7 mouse cellular contexts compared by ENCODE assay signal in genomic region chr19:4755565-4756192, GRCm38 (mm10). TPM values are rescaled to one million over a fixed set of nuclear protein-coding genes. Genes with fewer than 3 reads are reported as not detected.
DNase-seq lines count a peak whose midpoint lies in the region; ATAC-seq lines count a peak whose summit lies in the region.

No protein-coding gene starts in this region.

- under 1% methylated on average over 10 of the region's 10 CpGs for WGBS in intestine, embryonic 16.5 days
- under 1% methylated on average over 10 of the region's 10 CpGs for WGBS in midbrain, embryonic 11.5 days

- H3K9ac ChIP-seq in intestine, embryonic 16.5 days (ENCODE audit: low read depth, low read length): peak overlapping the region; percentile 70
- H3K9ac ChIP-seq in midbrain, embryonic 11.5 days (ENCODE audit: low read length): peak overlapping the region; percentile 91

- no peaks in the 10 kb centered on the region for H3K9me3 ChIP-seq in intestine, embryonic 16.5 days (ENCODE audit: control insufficient read depth, low read length)
- no peaks in the 10 kb centered on the region for H3K9me3 ChIP-seq in midbrain, embryonic 11.5 days (ENCODE audit: control insufficient read depth, low read length)

- no peaks in the 10 kb centered on the region for H3K36me3 ChIP-seq in intestine, embryonic 16.5 days (ENCODE audit: control insufficient read depth, insufficient read depth, low read length)
- peaks cover 2% of the 10 kb centered on the region for H3K36me3 ChIP-seq in midbrain, embryonic 11.5 days (ENCODE audit: control insufficient read depth, insufficient read depth, low read length)

- H3K4me1 ChIP-seq in intestine, embryonic 16.5 days (ENCODE audit: control insufficient read depth, insufficient read depth, low read length): peaks cover 9% of the 10 kb centered on the region
- peaks cover 16% of the 10 kb centered on the region for H3K4me1 ChIP-seq in midbrain, embryonic 11.5 days (ENCODE audit: control insufficient read depth, insufficient read depth, low read length)

- peak overlapping the region; percentile 63 for H3K4me3 ChIP-seq in intestine, embryonic 16.5 days (ENCODE audit: low read length)
- H3K4me3 ChIP-seq in midbrain, embryonic 11.5 days (ENCODE audit: low read depth, low read length): peak overlapping the region; percentile 61

- H3K4me2 ChIP-seq in intestine, embryonic 16.5 days (ENCODE audit: low read depth, low read length): peak overlapping the region; percentile 80
- peak overlapping the region; percentile 65 for H3K4me2 ChIP-seq in midbrain, embryonic 11.5 days

- peak overlapping the region; percentile 96 for H3K27ac ChIP-seq in intestine, embryonic 16.5 days (ENCODE audit: low read length)
- H3K27ac ChIP-seq in midbrain, embryonic 11.5 days (ENCODE audit: low read depth, low read length): peak overlapping the region; percentile 95

- H3K27me3 ChIP-seq in intestine, embryonic 16.5 days (replicated peaks; ENCODE audit: control insufficient read depth, insufficient read depth, low read length): no peaks in the 10 kb centered on the region
- H3K27me3 ChIP-seq in midbrain, embryonic 11.5 days (ENCODE audit: control insufficient read depth, insufficient read depth, low read length): no peaks in the 10 kb centered on the region

- intact Hi-C loops in gastrocnemius, postnatal 36 days (cut with DNase I): loop anchor here (1.0 to 10.0 kb wide), 3 partner anchors 57 to 249 kb away; partner anchors contain the start of genes Gm21992 and Rbm14
- intact Hi-C loops in left cerebral cortex, postnatal 36 days (cut with DNase I): loop anchor here (2.0 to 5.0 kb wide), 5 partner anchors 37 to 207 kb away; partner anchors contain the start of genes Bbs1, Gm21992, Mrpl11 and Rbm14

- ATAC-seq in intestine, embryonic 16.5 days: peak; percentile 75
- peak; percentile 69 for ATAC-seq in midbrain, embryonic 11.5 days (ENCODE audit: low FRiP score)

- peak; percentile 87 to 90 for DNase-seq in adrenal gland, adult 18-20 months (ENCODE audit: low spot score in 2 of 2)
- peak; percentile 92 for DNase-seq in embryo, embryonic 11 days
- peak; percentile 79 to 87 for DNase-seq in gastrocnemius, postnatal 36 days
- DNase-seq in left cerebral cortex, postnatal 36 days (ENCODE audit: low spot score in 2 of 2): peak; percentile 84 to 86
- peak; percentile 97 for DNase-seq in midbrain, embryonic 11.5 days (ENCODE audit: low spot score, missing footprints)
- DNase-seq in skeletal muscle tissue, adult 2 months (ENCODE audit: low read depth, low spot score): peak; percentile 80

RNA-seq across cellular contexts. Expression of gene Rbm4b, which starts 0.6 kb away (rescaled TPM):
- 10 to 100 TPM; 18.4 to 18.8 TPM for total RNA-seq in adrenal gland, adult 18-20 months (2021)
- total RNA-seq in gastrocnemius, postnatal 36 days (2021): 1 to 10 TPM; 1.6 to 1.8 TPM
- 38.5 and 41.6 TPM in 2 replicates for polyA plus RNA-seq in intestine, embryonic 16.5 days (2015; fragmentation: Nextera tagmentation; extraction: Ambion mirVana)
- total RNA-seq in left cerebral cortex, postnatal 36 days (2021): 10 to 100 TPM; 16.6 to 18.0 TPM
- polyA plus RNA-seq in midbrain, embryonic 11.5 days (2014; fragmentation: Nextera tagmentation; extraction: Ambion mirVana): 137 and 152 TPM in 2 replicates

RNA-seq across cellular contexts. Expression of gene Rbm4, which starts 38.0 kb away (rescaled TPM):
- 10 to 100 TPM; 64.1 to 66.8 TPM for total RNA-seq in adrenal gland, adult 18-20 months (2021)
- 10 to 100 TPM; 28.3 to 31.0 TPM for total RNA-seq in gastrocnemius, postnatal 36 days (2021)
- polyA plus RNA-seq in intestine, embryonic 16.5 days (2015; fragmentation: Nextera tagmentation; extraction: Ambion mirVana): 47.3 and 49.4 TPM in 2 replicates
- total RNA-seq in left cerebral cortex, postnatal 36 days (2021): 10 to 100 TPM; 87.3 to 95.7 TPM
- polyA plus RNA-seq in midbrain, embryonic 11.5 days (2014; fragmentation: Nextera tagmentation; extraction: Ambion mirVana): 108 and 111 TPM in 2 replicates

RNA-seq across cellular contexts. Expression of gene Sptbn2, which starts 44.7 kb away (rescaled TPM):
- total RNA-seq in adrenal gland, adult 18-20 months (2021): 1 to 10 TPM in 1 of 2 experiments, under 1 TPM in 1; 0.58 to 1.3 TPM
- total RNA-seq in gastrocnemius, postnatal 36 days (2021): under 1 TPM in 1 of 2 experiments, not detected in 1; 0.05 TPM
- polyA plus RNA-seq in intestine, embryonic 16.5 days (2015; fragmentation: Nextera tagmentation; extraction: Ambion mirVana): 0.77 and 0.88 TPM in 2 replicates
- total RNA-seq in left cerebral cortex, postnatal 36 days (2021): 100 to 1,000 TPM; 587 to 665 TPM
- polyA plus RNA-seq in midbrain, embryonic 11.5 days (2014; fragmentation: Nextera tagmentation; extraction: Ambion mirVana): 13.4 and 14.0 TPM in 2 replicates

RNA-seq across cellular contexts. Expression of gene Gm21992, which starts 55.7 kb away (rescaled TPM):
- 10 to 100 TPM; 28.1 to 30.6 TPM for total RNA-seq in adrenal gland, adult 18-20 months (2021)
- 10 to 100 TPM in 1 of 2 experiments, 1 to 10 TPM in 1; 9.3 to 12.0 TPM for total RNA-seq in gastrocnemius, postnatal 36 days (2021)
- 29.4 and 30.1 TPM in 2 replicates for polyA plus RNA-seq in intestine, embryonic 16.5 days (2015; fragmentation: Nextera tagmentation; extraction: Ambion mirVana)
- 10 to 100 TPM; 17.6 to 23.7 TPM for total RNA-seq in left cerebral cortex, postnatal 36 days (2021)
- polyA plus RNA-seq in midbrain, embryonic 11.5 days (2014; fragmentation: Nextera tagmentation; extraction: Ambion mirVana): 12.9 and 27.2 TPM in 2 replicates

RNA-seq across cellular contexts. Expression of gene Rbm14, which starts 55.8 kb away (rescaled TPM):
- total RNA-seq in adrenal gland, adult 18-20 months (2021): 10 to 100 TPM; 46.1 to 59.0 TPM
- 10 to 100 TPM in 1 of 2 experiments, 1 to 10 TPM in 1; 6.6 to 10.5 TPM for total RNA-seq in gastrocnemius, postnatal 36 days (2021)
- 73.1 and 77.0 TPM in 2 replicates for polyA plus RNA-seq in intestine, embryonic 16.5 days (2015; fragmentation: Nextera tagmentation; extraction: Ambion mirVana)
- 10 to 100 TPM; 47.1 to 55.2 TPM for total RNA-seq in left cerebral cortex, postnatal 36 days (2021)
- 108 and 113 TPM in 2 replicates for polyA plus RNA-seq in midbrain, embryonic 11.5 days (2014; fragmentation: Nextera tagmentation; extraction: Ambion mirVana)

Comparison
In these comparisons a context has a peak if more than half of its experiments do, and no peak if none do; other contexts are left out.
1. Peak in every context shown above with its lines: DNase-seq, ATAC-seq, H3K4me3 ChIP-seq and H3K27ac ChIP-seq.
2. RNA of gene Rbm4b, which starts 0.6 kb away (total RNA-seq): 18.4 to 18.8 TPM in adrenal gland, adult 18-20 months and 16.6 to 18.0 TPM in left cerebral cortex, postnatal 36 days; 1.6 to 1.8 TPM in gastrocnemius, postnatal 36 days; every median in the first group is over 4 times any median in the second.
3. RNA of gene Sptbn2, which starts 44.7 kb away (total RNA-seq): 587 to 665 TPM in left cerebral cortex, postnatal 36 days; 0.58 to 1.3 TPM in adrenal gland, adult 18-20 months and 0.05 TPM in gastrocnemius, postnatal 36 days; every median in the first group is over 100 times any median in the second.